In the genomic region with DNA sequence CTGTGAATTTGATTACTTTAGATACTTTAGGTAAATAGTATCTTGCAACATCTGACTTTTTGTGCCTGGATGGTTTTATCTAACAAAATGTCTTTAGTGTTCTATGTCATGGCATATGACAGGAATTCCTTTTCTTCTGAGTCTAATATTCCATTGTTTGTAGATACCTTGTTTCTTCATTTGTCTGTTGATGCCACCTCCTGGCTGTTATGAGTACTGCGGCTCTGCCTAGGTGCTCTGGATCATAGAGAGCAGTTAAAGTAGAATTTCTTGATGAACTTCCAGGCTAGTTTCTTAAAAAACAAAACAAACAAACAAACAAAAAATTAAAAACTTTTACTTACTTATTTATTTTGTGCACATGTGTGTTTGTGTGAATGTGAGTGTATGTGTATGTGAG, we compare ENCODE assay signal across 10 mouse cellular contexts.
DNase-seq lines count a peak whose midpoint lies in the region; ATAC-seq and TF ChIP-seq lines count a peak whose summit lies in the region.
"Had no signal": no experiment of that assay in that cellular context is flagged by ENCODE, and none has a peak within 500 bp of the region (broad histone marks: within the 10 kb centered on the region; RNA-seq: fewer than 3 reads in every experiment).

No protein-coding gene starts in this region.

- DNase-seq in layer of hippocampus, adult 2 months (ENCODE audit: low spot score in 2 of 2) = peak in 1 of 2 experiments; percentile 53
- no peak for DNase-seq in layer of hippocampus, postnatal 14 days (ENCODE audit: low spot score in 2 of 2)
- DNase-seq in MEL-GATA-1-ER (ENCODE audit: extremely low read depth, low read depth) = peak; percentile 34
- peak; percentile 47 for DNase-seq in adrenal gland, postnatal 25 days
- peak; percentile 71 for DNase-seq in induced T-regulatory cell, adult 2 months (ENCODE audit: low read depth)
- no peak for DNase-seq in Muller cell, postnatal 12 days (ENCODE audit: inconsistent ontology term)

- peak; percentile 87 for TF ChIP-seq CTCF in layer of hippocampus, adult 2 months (conservative IDR thresholded peaks at IDR 0.05)

- ATAC-seq in megakaryocyte, adult 5-6 weeks (ENCODE audit: poor library complexity, severe bottlenecking) = peak; percentile 47
- no peak for ATAC-seq in megakaryocyte-erythroid progenitor cell, adult 5-6 weeks (replicated peaks; ENCODE audit: low FRiP score, low TSS enrichment, poor library complexity, severe bottlenecking)

- H3K4me3 ChIP-seq in layer of hippocampus, adult 2 months = no peak overlapping the region
- H3K4me3 ChIP-seq: erythroblast, embryonic 14.5 days; limb, embryonic 13.5 days had no signal

- H3K27ac ChIP-seq in layer of hippocampus, adult 2 months = no peak overlapping the region
- H3K27ac ChIP-seq: limb, embryonic 13.5 days had no signal

Comparison
In these comparisons a context has a peak if more than half of its experiments do, and no peak if none do; other contexts are left out.
1. DNase-seq: peak in MEL-GATA-1-ER (single experiment), adrenal gland, postnatal 25 days (single experiment) and induced T-regulatory cell, adult 2 months (single experiment); none in layer of hippocampus, postnatal 14 days (0 of 2) and Muller cell, postnatal 12 days (single experiment).